Mouse (Mus musculus) C2C12 (cell line): ENCODE results near the gene Haus3. TPM values are rescaled to one million over a fixed set of nuclear protein-coding genes. Genes with fewer than 3 reads are reported as not detected.

Source experiments
- H3K27me3 ChIP-seq: one replicate; pipeline ENCODE4 v1.6.1; 2011; ENCODE audit not compliant: control insufficient read depth, insufficient read depth, insufficient read length
- H3K36me3 ChIP-seq: one replicate; pipeline ENCODE4 v1.6.1; 2011; ENCODE audit not compliant: control insufficient read depth, insufficient read depth
- H3K4me3 ChIP-seq: one replicate; pipeline ENCODE4 v1.5.1; 2011; ENCODE audit warnings: mild to moderate bottlenecking, control low read depth; ENCODE audit not compliant: poor library complexity, insufficient read depth, severe bottlenecking
- H3K79me2 ChIP-seq: one replicate; pipeline ENCODE4 v1.6.1; 2011; ENCODE audit not compliant: control insufficient read depth, insufficient read depth
- H3K79me3 ChIP-seq: one replicate; pipeline ENCODE4 v1.6.1; 2011; ENCODE audit warnings: low read depth, control low read depth
- H3ac ChIP-seq: one replicate; pipeline ENCODE3; 2011; ENCODE audit warnings: low read depth; ENCODE audit not compliant: control insufficient read depth, insufficient read length
- CEBPB ChIP-seq: IDR thresholded peaks from one replicate; pipeline ENCODE4 v1.6.1; 2011; ENCODE audit warnings: low read depth, mild to moderate bottlenecking, control low read depth, moderate library complexity
- CTCF ChIP-seq: IDR thresholded peaks from one replicate; pipeline ENCODE4 v1.5.1; 2011; ENCODE audit not compliant: control insufficient read depth, insufficient read depth, insufficient read length
- FOSL1 ChIP-seq: IDR thresholded peaks from one replicate; pipeline ENCODE4 v1.8.0; 2011; ENCODE audit warnings: mild to moderate bottlenecking, low read length; ENCODE audit not compliant: poor library complexity, insufficient read depth, severe bottlenecking
- MAX ChIP-seq: IDR thresholded peaks from one replicate; pipeline ENCODE4 v1.6.1; 2011; ENCODE audit warnings: mild to moderate bottlenecking, control low read depth
- MYOD1 ChIP-seq: IDR thresholded peaks from one replicate; pipeline ENCODE4 v1.6.1; 2011; ENCODE audit warnings: low read depth; ENCODE audit not compliant: control insufficient read depth, insufficient read length
- MYOG ChIP-seq: IDR thresholded peaks from one replicate; pipeline ENCODE4 v1.6.1; 2011; ENCODE audit not compliant: control insufficient read depth, insufficient read length; ENCODE audit errors: extremely low read depth
- USF1 ChIP-seq: IDR thresholded peaks from one replicate; pipeline ENCODE4 v1.6.1; 2011; ENCODE audit warnings: low read depth, mild to moderate bottlenecking, control low read depth, moderate library complexity
- polyA plus RNA-seq: library from polyadenylated mRNA; unstranded; fragments of >200 nt; fragmentation: generic; extraction: Trizol; gene quantifications from one replicate; pipeline ENCODE4 v1.2.1, GENCODE M21; 2012; ENCODE audit warnings: missing spikeins

Gene Haus3
- polyA plus RNA-seq, 1 experiment, result 7.3 TPM

DNA sequence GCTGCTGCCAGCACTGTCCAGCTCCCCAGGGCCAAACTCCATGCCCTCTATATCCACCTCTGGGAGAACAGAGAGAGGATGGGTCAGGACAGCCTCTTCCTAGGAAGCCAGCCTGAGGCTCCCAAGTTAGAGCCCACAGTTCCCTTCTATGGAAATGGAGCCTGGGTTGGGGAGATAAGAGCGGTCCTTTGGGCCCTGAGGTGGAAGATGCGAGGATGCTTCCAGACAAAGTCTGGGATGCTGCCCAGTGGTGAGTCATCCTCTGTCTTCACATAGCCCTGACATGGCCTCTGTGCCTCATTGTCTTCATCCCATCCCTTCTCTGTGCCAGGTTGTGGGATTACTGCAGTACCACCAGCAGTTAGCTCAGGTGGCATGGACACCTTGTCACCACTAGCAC is 7.8 kb upstream of the Haus3 start:
- H3K4me3 ChIP-seq, result no peak overlapping the region
- H3K36me3 ChIP-seq, result no peaks in the 10 kb centered on the region
- no peaks in the 10 kb centered on the region for H3K27me3 ChIP-seq
- TF ChIP-seq USF1 (no peak), MAX (no peak), FOSL1 (no peak), MYOD1 (no peak), CEBPB (no peak), CTCF (no peak), MYOG (no peak)
- no peaks in the 10 kb centered on the region for H3K79me2 ChIP-seq
- H3ac ChIP-seq, result no peak overlapping the region
- H3K79me3 ChIP-seq, result no peaks in the 10 kb centered on the region

DNA sequence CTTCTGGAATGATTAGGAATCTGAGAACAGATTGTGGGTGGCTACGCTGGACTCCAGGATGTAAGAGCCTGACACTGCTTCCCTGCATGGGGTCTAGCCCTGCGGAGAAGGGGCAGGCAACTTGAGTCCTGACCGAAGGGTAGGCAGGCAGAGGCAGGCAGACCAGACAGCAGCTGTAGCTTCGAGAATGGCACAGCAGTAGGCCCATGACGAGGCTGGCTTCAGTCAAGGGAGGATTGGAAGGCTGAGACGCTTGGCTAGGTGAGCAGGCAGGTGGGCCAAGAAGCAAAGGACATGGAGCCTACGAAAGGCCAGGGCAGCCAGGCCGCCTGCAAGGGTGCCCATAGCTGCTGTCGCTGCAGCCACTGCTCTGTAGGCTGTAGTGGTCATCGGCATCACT is 7.4 kb upstream of the Haus3 start:
- TF ChIP-seq FOSL1 (no peak), CEBPB (no peak), MYOG (no peak), MAX (no peak), MYOD1 (no peak), CTCF (no peak), USF1 (no peak)
- no peak overlapping the region for H3K4me3 ChIP-seq
- no peaks in the 10 kb centered on the region for H3K27me3 ChIP-seq
- no peaks in the 10 kb centered on the region for H3K79me3 ChIP-seq
- H3K79me2 ChIP-seq, result no peaks in the 10 kb centered on the region
- no peak overlapping the region for H3ac ChIP-seq
- H3K36me3 ChIP-seq, result no peaks in the 10 kb centered on the region

DNA sequence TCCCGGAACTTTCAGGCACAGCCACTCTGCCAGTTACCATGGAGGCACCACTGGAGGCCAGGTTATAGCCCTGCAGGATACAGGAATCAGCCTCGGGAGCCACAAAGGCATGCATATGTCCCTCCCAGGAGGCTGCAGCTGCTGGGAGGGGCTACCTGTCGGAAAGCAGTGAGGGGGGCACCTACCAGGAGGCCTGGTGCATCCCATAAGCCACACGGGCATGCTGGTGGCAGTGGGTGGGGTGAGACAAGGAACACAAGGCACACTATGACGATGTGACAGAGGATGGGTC is 6.0 kb upstream of the Haus3 start:
- Histone ChIP-seq H3K4me3 (no peak overlapping the region), H3ac (no peak overlapping the region), H3K27me3 (no peaks in the 10 kb centered on the region), H3K36me3 (no peaks in the 10 kb centered on the region), H3K79me2 (no peaks in the 10 kb centered on the region), H3K79me3 (no peaks in the 10 kb centered on the region)
- TF ChIP-seq MYOD1, result no peak
- no peak for TF ChIP-seq MYOG
- TF ChIP-seq CEBPB, result no peak
- no peak for TF ChIP-seq MAX
- no peak for TF ChIP-seq CTCF
- no peak for TF ChIP-seq FOSL1
- TF ChIP-seq USF1, result no peak

DNA sequence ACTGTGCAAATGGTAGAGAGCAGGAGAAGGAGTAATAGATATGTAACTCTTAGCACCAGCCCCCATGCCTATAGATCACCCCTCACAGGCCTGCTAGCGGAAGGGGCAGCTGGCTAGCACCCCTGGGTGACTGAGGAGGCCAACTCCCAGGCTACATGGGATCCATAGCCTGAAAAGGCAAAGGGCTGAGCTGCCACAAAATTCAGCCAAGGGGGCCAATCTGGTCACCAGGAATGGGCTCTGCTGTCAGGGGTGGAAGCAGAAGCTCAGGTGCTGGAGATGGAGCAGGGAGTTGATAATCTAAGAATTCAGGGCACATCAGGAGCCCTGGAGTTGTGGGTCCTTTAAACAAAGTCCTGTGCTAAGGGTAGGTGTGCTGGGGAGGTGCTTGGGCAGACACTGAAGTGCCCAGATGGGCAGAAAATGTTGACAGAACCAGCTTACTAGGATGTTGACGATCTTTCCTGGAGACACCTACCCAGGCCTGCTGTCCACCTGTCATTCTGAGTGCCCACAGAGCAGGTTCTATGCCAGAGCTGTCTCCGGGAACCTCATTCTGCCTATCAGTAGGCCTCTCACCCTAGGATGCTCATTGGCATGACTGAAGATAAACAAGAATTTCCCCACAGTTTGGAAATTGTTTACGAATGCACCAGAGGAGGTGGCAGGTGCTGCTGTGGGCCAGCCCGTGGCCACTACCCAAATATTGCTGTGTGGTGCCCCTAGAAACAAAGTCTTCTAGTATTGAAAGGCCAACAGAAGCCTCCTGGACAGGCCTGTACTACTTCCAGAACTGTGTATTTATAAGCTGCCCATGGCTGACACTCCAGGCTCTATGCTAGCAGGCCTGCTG is 5.4 kb upstream of the Haus3 start:
- no peaks in the 10 kb centered on the region for H3K36me3 ChIP-seq
- H3K4me3 ChIP-seq, result no peak overlapping the region
- H3ac ChIP-seq, result no peak overlapping the region
- H3K27me3 ChIP-seq, result no peaks in the 10 kb centered on the region
- H3K79me2 ChIP-seq, result no peaks in the 10 kb centered on the region
- TF ChIP-seq CTCF (no peak), MYOG (no peak), FOSL1 (no peak), MYOD1 (no peak), CEBPB (no peak)
- no peaks in the 10 kb centered on the region for H3K79me3 ChIP-seq

DNA sequence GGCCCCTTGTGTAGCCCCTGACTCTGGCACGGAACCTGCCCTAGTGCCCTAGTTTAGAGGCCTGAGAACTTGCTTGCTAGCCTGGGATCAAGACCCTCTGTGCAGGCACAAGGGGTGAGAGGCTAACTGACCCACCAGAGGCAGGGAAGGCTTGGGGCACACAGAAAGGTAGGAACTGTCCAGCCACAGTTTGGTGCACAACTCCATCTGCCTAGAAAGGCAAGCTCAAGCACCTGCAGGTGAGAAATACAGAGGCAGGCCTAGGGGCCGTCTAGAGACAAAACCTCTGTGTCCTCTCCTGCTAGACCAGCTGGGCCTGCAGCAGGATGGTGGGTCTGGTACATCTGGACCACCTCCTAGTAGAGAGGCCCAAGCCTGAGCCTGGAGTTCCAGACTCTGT is 4.7 kb upstream of the Haus3 start:
- no peak overlapping the region for H3K4me3 ChIP-seq
- H3K36me3 ChIP-seq, result no peaks in the 10 kb centered on the region
- H3ac ChIP-seq, result no peak overlapping the region
- no peak for TF ChIP-seq CTCF
- peaks cover 2% of the 10 kb centered on the region for H3K79me2 ChIP-seq
- H3K79me3 ChIP-seq, result no peaks in the 10 kb centered on the region
- no peaks in the 10 kb centered on the region for H3K27me3 ChIP-seq

DNA sequence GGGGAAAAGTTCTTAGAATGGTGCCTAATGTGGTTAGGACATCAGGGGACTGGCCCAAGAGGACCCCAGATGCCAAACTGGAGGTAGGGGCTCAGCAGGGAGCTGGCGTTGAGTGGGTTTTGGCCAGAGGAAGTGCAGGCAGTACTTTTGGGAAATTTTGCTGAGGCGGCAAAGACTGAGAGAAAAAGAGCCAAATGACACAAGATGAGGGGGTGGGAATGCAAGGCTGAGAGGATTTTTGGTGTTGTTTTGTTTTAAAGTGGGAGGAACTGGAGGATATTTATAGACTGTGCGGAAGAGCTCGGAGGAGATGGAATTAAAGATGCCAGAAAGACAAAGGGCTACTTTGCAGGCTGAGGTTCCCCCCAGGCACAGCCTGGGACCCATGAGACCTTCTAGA is 1.4 kb upstream of the Haus3 start:
- H3K36me3 ChIP-seq, result peaks cover 15% of the 10 kb centered on the region

More for the DNA sequence above, 1.4 kb upstream of the Haus3 start:
- TF ChIP-seq CEBPB (no peak), CTCF (no peak), FOSL1 (no peak), MYOG (no peak), MAX (no peak), MYOD1 (no peak), USF1 (no peak)
- Histone ChIP-seq H3K79me3 (peaks cover 23% of the 10 kb centered on the region), H3ac (no peak overlapping the region), H3K4me3 (no peak overlapping the region), H3K27me3 (no peaks in the 10 kb centered on the region), H3K79me2 (peaks cover 35% of the 10 kb centered on the region)
